Mouse (Mus musculus) liver, adult (tissue): ENCODE measurements around the gene Gm49776.

Experiments
- GATA4 ChIP-seq: IDR thresholded peaks from 2 replicates; pipeline ENCODE4 v1.6.1; 2014; ENCODE audit warnings: mild to moderate bottlenecking, low read length; ENCODE audit not compliant: insufficient replicate concordance

The Gm49776 gene

DNA sequence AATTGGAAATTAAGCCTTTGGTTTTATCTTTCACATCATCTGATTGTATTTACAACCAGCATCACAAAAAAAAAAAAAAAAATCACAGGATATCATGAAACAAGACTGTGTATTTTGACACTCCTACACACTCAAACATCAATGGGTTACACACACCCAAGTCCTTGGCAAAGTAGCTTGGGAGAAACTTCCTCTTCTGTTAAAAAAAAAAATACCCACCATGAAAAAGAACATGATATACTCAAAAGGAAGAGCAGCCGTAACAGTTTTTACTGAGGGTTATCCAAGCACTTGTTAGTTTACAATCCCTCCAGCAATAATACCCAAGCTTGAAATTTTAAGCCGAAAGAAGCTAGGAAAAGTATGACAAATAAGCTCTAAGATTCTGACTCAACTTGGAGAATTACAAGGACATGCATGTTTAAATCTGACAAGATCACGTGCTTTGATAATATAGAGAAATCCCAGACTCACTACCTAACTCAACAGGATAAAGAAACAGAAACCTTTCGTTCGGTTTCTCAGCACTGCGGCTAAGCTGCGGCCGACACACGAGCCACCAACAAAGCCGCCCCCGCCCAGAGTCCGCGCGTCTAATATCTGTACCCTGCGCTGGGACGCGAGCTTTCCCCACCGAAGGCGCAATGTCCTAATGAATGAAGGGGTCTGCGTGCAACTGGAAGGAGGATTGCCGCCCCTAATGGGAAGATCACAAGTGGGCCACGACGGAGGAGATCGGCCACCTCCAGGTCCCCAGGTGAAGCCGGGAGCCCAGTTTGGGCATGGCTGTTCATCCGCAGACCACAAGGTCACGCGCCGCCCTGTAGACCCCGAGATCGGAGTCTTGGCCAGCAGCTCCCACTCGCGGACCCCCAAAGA is 10.4 kb downstream of the Gm49776 start:
- no peak for TF ChIP-seq GATA4

DNA sequence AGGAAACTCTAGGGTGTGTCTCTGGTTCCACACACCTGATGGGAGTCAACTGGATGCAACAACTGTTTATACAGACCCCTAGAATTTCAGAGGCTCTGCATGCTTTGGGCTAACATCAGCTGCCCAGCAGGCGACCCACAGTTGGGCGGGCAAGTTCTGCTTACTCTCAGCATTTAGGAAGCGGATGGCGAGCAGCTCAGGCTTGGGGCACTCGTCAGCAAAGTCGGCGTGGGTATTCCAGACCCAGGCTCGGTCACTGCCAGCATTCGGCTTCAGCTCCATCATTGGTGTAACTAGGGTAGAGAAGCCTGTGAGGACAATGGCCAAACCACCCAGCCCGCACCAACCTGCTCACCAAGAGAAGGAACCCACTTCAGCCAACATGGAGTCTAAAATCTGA is 16.5 kb downstream of the Gm49776 start:
- no peak for TF ChIP-seq GATA4

DNA sequence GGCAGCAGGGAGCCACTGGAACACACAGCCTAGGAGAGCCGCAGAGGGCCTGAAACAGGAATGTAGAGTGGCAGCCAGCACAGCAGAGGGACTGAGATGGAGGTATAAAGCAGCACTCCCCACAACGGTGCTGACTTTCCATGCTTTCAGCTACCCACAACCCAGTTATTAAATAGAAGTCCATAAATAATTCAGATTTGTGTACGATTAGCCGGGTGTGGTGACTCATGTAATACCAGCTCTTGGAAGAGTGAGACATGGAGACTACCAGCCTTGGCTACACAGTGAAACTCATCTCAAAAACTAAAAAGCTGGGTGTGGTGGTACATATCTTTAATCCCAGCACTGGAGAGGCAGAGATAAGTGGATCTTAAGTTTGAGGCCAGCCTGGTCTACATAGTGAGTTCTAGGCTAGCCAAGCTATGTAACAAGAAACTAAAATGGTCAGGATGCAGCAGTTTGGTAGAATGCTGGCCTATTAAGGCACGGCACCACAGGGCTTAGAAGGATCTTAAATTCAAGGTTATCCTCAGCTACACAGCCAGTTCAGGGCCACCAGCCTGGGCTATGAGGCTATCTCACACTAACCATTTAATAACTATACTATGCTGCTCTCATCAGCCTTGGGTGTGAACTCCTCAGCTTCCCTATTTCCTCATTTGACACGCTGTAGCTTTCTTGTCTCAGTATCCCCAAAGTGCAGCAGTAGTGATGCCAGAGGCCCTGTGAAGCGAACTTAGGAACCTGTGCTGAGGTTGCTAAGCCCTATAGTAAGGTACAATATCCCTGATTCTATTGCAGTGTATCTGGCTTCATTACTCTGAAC is 21.2 kb downstream of the Gm49776 start:
- no peak for TF ChIP-seq GATA4

GRCm38 (mm10) chr16:18235389-18236065 is 22.6 kb downstream of the Gm49776 start:
- TF ChIP-seq GATA4: no peak

- TF ChIP-seq GATA4: no peak
These were observed 23.3 kb downstream of the Gm49776 start, which contains the start of gene Zdhhc8 for GRCm38 (mm10) chr16:18234671-18235388. Gene Zdhhc8 (minus strand): TSS chr16:18235136.

GRCm38 (mm10) chr16:18233919-18234670 is 24.0 kb downstream of the Gm49776 start:
- no peak for TF ChIP-seq GATA4

GRCm38 (mm10) chr16:18233451-18233850 is 24.7 kb downstream of the Gm49776 start:
- no peak for TF ChIP-seq GATA4

DNA sequence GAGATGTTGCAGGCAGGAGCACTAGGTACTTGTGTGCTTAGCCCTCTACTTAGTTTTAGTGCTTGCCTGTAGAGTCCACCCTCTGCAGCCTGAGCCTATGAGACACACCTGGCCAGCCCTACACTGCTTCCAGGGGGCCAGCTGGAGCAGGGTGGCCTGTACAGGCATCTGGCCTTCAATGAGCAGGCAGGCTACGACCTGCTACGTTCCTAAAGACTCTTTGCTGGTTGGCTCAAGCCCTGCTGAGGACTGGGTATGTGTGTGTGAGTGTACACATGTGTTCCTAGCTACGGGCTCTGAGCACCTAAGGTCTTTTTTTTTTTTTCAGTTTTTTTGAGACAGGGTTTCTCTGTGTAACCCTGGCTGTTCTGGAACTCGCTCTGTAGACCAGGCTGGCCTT is 26.7 kb downstream of the Gm49776 start:
- TF ChIP-seq GATA4: no peak

DNA sequence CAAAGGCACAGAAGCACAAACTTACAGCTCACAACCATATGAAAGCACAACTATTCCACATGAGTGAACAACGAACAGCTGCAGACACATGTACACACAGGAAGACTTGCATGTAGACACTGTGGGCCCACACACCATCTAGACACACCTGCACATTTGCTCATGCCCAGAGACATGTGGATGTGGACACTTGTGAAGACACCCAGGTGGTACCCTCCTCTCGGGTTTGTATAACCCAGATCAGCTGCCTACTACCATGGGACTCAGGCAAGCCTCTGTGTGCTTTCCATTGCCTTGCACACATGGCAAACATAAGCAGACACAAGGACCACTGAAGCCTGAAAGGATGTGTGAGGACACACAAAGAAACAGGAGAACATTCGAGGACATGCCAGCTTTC is 27.1 kb downstream of the Gm49776 start:
- no peak for TF ChIP-seq GATA4

- no peak for TF ChIP-seq GATA4
These were observed 27.5 kb downstream of the Gm49776 start for GRCm38 (mm10) chr16:18230617-18231016.

DNA sequence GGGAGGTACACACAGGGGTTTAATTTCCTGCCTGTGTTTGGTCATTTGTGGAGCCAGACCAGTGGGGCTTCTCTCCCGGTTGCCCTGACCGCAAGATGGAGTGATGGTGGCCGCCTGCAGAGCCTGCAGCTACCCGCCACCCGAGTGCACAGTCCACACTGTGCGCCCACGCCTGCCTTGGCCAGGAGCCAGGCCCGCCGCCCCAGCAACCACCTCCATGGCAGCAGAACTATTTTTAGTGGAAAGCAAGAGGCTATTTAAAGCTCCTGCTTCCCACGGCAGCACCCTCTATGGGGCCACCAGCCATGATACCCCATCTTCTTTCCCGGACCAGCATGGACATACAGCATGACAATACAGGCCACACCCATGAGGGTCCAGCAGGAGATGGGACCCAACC is 28.5 kb downstream of the Gm49776 start:
- TF ChIP-seq GATA4: no peak

DNA sequence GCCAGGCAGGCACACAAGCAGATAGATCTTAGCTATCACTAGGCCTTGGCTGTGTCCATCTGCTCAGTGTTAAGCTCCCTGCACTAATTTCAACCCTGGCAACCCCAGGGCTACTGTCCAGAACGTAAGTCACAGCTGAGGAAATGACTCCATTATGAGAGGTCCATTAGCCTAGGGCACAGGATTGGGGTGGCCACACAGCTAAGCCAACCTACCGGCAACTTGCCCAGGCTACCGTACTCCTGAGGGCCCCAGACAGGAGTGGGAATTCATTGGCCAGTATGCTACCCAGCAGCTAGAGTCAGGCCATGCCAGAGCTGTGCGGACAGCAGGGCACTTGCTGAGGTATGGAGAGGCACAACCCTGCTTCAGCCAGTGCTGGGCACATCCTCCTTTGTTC is 29.3 kb downstream of the Gm49776 start:
- TF ChIP-seq GATA4: no peak

- TF ChIP-seq GATA4: no peak
These were observed 30.2 kb downstream of the Gm49776 start for GRCm38 (mm10) chr16:18227897-18228422.

DNA sequence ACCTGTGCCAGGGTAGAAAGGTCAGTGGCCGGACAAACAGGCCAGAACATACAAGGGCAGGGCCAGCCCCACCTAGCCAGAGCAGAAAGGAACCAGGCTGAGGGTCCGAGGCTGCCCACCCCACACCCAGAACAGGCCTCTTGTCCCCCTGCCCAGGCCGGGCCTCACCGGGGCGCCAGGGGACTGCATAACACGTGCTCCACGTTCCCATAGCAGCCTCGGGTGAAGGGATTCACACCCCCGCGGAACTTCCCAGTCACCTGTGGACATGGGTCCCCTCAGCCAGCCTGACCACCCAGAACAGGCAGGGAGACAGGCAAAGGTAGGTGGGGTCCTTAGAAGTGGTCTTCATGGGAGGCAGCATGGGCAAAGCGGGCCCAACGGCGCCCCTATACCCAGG is 30.9 kb downstream of the Gm49776 start:
- no peak for TF ChIP-seq GATA4
